Mouse (Mus musculus) midbrain, postnatal 0 days (tissue): Measurements from ENCODE around the gene Fbxo9. TPM values are rescaled to one million over a fixed set of nuclear protein-coding genes. Genes with fewer than 3 reads are reported as not detected.
A peak's percentile ranks its signal among the peaks of the same experiment; 100 is the strongest.

Source experiments
- ATAC-seq: fragments of 200-750 bp; cut with Nextera tagmentation; 2 replicates; pipeline ENCODE4 v1.8.0; 2017; ENCODE audit warnings: moderate number of reproducible peaks, mild to moderate bottlenecking, moderate TSS enrichment, moderate library complexity; ENCODE audit not compliant: low FRiP score
- DNase-seq: peaks from one replicate; pipeline ENCODE4 v3.0.0-alpha.2; 2015; ENCODE audit warnings: low spot score
- H3K27ac ChIP-seq: fragments of 300-500 bp; sonication (generic); 2 replicates; pipeline ENCODE4 v1.5.1; 2014; ENCODE audit warnings: low read depth, mild to moderate bottlenecking, low read length, mixed read lengths
- H3K27me3 ChIP-seq: fragments of 300-500 bp; sonication (generic); 2 replicates; pipeline ENCODE4 v1.6.1; 2014; ENCODE audit warnings: low read length, control low read depth, mixed read lengths; ENCODE audit not compliant: insufficient read depth
- H3K36me3 ChIP-seq: fragments of 300-500 bp; sonication (generic); 2 replicates; pipeline ENCODE4 v1.6.1; 2014; ENCODE audit warnings: low read length, control low read depth, mixed read lengths; ENCODE audit not compliant: insufficient read depth
- H3K4me1 ChIP-seq: fragments of 300-500 bp; sonication (generic); 2 replicates; pipeline ENCODE4 v1.6.1; 2014; ENCODE audit warnings: mild to moderate bottlenecking, control low read depth, antibody characterized with exemption, low read length, mixed read lengths; ENCODE audit not compliant: insufficient read depth
- H3K4me2 ChIP-seq: fragments of 300-500 bp; sonication (generic); 2 replicates; pipeline ENCODE4 v1.6.1; 2014; ENCODE audit warnings: low read depth, mild to moderate bottlenecking, low read length, mixed read lengths; ENCODE audit not compliant: poor library complexity, severe bottlenecking
- H3K4me3 ChIP-seq: fragments of 300-500 bp; sonication (generic); 2 replicates; pipeline ENCODE4 v1.5.1; 2014; ENCODE audit warnings: low read depth, mild to moderate bottlenecking, low read length, moderate library complexity
- H3K9ac ChIP-seq: fragments of 300-500 bp; sonication (generic); replicated peaks from 2 replicates; pipeline ENCODE4 v1.6.1; 2014; ENCODE audit warnings: mild to moderate bottlenecking, low read length, moderate library complexity, mixed read lengths; ENCODE audit not compliant: poor library complexity, severe bottlenecking
- H3K9me3 ChIP-seq: fragments of 300-500 bp; sonication (generic); 2 replicates; pipeline ENCODE4 v1.6.1; 2016; ENCODE audit warnings: low read length, control low read depth
- CTCF ChIP-seq: IDR thresholded peaks from 2 replicates; pipeline ENCODE4 v1.5.1; 2016; ENCODE audit warnings: antibody characterized with exemption, mild to moderate bottlenecking
- WGBS: fragments of 180-500 bp; shearing (Covaris S2); extraction: QIAGEN DNeasy Blood & Tissue Kit; methylation state at CpG from one replicate; pipeline ENCODE4 v1.1.7; 2014; 5-methylcytosine and 5-hydroxymethylcytosine counted together
- polyA plus RNA-seq: library from polyadenylated mRNA; unstranded; fragments of >200 nt; fragmentation: Nextera tagmentation; extraction: Ambion mirVana; gene quantifications from 2 replicates; pipeline ENCODE4 v1.2.1, GENCODE M21; 2015
- total RNA-seq: library from RNA; depleted of rRNA; stranded (reverse); fragments of >200 nt; gene quantifications from 2 replicates; pipeline ENCODE4 v1.2.3, GENCODE M21; 2014

The Fbxo9 gene
- total and polyA plus RNA-seq, 2 experiments from 2014 or later = 84.8 to 115 TPM

DNA sequence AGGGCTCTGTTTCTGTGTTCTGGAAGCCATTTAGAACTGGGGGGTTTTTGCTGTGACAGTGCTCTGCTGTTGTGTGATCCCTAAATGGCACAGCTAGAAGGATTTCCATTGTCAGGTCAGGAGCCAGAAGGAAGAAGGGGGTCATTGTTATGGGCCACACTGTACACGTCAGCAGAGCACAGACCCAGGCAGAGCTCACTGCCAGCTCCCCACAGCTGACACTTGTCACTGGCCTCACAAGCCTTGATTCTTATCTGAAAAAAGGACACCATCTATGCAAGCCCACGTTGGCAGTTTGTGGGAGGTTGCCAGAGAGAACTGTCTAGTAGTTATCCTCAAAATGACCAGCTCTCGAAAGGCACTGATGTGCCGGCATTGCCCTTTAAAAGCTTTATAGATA, 37.2 kb upstream of the Fbxo9 start:
- Histone ChIP-seq H3K9ac (no peak overlapping the region), H3K27ac (0 out of 2 replicates have a peak overlapping the region, but pooled peaks have one; percentile 8), H3K4me2 (no peak overlapping the region), H3K36me3 (peaks cover 30% of the 10 kb centered on the region), H3K27me3 (no peaks in the 10 kb centered on the region), H3K4me3 (no peak overlapping the region), H3K4me1 (no peaks in the 10 kb centered on the region), H3K9me3 (no peaks in the 10 kb centered on the region; the same call in 1 of the 2 replicates)
- peak; percentile 65; the same call in 1 of the 2 replicates for ATAC-seq
- no peak for TF ChIP-seq CTCF
- DNase-seq = peak; percentile 25
- WGBS = 62% methylated on average over 4 of the region's 4 CpGs

DNA sequence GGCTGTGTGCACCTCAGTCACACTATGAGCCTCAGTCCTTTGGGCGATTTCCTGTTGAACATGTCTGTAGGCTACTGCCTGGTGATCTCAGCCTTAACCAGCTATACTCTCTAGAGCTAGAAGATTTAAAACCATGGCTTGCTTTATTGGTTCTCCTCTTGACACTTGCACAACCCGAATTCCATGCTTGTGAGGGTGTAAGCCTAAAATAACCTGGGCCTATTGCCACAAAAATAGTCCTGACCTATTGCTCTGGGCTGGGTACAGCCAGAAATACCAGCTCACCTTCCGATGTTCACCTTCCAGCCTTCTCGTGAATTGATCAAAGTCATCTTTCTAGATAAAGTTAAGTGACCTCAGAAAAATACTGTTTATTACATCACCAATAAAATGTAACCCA, 30.6 kb upstream of the Fbxo9 start:
- 92% methylated on average over 4 of the region's 4 CpGs for WGBS
- DNase-seq (no peak), ATAC-seq (no peak)
- Histone ChIP-seq H3K36me3 (peaks cover 27% of the 10 kb centered on the region), H3K4me1 (no peaks in the 10 kb centered on the region), H3K4me3 (no peak overlapping the region), H3K4me2 (no peak overlapping the region), H3K27ac (no peak overlapping the region), H3K9me3 (no peaks in the 10 kb centered on the region; the same call in 1 of the 2 replicates), H3K9ac (no peak overlapping the region), H3K27me3 (no peaks in the 10 kb centered on the region)
- TF ChIP-seq CTCF = no peak

DNA sequence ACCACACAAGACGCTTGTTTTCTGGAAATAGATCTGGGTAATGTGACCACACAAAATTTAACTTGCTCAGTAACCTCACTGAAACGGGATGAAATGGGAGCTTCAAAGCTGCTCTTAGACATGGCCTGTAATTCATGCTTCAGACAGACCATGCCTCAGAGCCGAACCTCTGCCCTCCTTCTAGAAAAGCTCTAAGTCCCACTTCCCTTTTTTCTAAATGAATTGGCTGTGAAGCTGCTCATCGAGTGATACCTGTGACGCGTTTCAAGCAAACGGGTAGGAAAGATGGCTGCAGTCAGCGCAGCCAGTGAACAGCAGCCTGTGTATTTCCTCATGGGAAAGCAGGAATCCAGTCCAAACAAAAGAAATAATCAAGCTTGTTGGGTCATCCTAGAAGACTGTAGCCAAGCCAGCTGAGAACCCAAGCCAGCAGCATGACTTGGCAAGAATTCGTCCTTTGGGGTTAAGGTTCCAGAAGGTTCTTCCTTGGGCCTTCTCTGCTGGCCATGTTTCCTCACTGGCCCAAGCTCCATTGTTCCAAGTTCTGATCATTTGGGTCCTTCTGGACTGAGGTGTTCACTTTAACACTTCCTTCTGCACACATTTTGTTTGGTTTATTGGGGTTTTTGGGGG, 29.3 kb upstream of the Fbxo9 start:
- no peak overlapping the region for H3K27ac ChIP-seq
- no peak for TF ChIP-seq CTCF
- no peaks in the 10 kb centered on the region; the same call in 1 of the 2 replicates for H3K9me3 ChIP-seq
- no peak for DNase-seq
- H3K4me3 ChIP-seq = no peak overlapping the region
- peaks cover 30% of the 10 kb centered on the region for H3K36me3 ChIP-seq
- H3K27me3 ChIP-seq = no peaks in the 10 kb centered on the region
- no peaks in the 10 kb centered on the region for H3K4me1 ChIP-seq
- ATAC-seq = no peak
- 93% methylated on average over 9 of the region's 9 CpGs for WGBS
- H3K9ac ChIP-seq = no peak overlapping the region
- H3K4me2 ChIP-seq = no peak overlapping the region

DNA sequence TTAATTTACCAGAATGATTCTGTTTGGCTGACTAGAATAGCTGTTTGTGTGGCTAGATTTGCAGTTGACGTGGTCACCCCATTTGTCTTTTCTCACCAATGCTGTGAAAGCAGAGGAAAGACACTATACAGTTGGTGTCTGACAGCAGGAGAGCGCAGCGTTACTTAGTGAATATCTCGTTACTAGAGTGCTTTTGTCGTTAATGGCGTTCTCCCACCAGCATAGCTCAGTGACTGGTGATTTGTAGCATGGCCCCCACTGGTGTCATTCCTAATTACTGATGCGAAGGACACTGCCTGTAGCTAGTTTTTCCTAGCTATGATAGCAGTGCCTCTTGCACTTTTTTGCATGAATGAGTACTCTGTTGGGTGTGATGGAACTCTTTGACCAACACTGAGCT, 26.8 kb upstream of the Fbxo9 start:
- no peak for DNase-seq
- TF ChIP-seq CTCF = no peak
- ATAC-seq = no peak
- Histone ChIP-seq H3K4me2 (no peak overlapping the region), H3K27me3 (no peaks in the 10 kb centered on the region), H3K9ac (no peak overlapping the region), H3K9me3 (no peaks in the 10 kb centered on the region), H3K27ac (no peak overlapping the region), H3K4me3 (no peak overlapping the region), H3K4me1 (no peaks in the 10 kb centered on the region), H3K36me3 (peaks cover 31% of the 10 kb centered on the region)
- WGBS = 61% methylated on average over 7 of the region's 7 CpGs

DNA sequence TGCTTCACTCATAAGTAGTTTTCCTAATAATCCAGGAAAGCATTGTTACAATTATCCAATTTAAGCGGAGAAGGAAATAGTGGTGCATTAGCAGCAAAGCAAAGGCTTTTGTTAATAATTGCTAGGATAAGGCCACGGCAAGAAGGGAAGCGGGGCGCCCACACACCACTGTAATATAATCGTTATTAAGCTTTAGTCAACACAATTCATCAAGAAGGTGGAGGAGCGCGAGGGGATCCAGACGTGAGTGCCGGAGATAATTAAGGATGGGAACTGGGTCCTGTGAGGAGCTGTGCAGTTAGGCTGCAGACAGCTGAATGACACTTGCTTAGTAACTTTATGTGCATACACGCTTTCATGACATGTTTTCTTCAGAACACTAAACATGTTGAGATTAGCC, 17.8 kb upstream of the Fbxo9 start:
- H3K9ac ChIP-seq = no peak overlapping the region
- no peak overlapping the region for H3K27ac ChIP-seq
- H3K4me1 ChIP-seq = no peaks in the 10 kb centered on the region
- H3K27me3 ChIP-seq = no peaks in the 10 kb centered on the region
- H3K4me2 ChIP-seq = no peak overlapping the region
- ATAC-seq (no peak), DNase-seq (no peak)
- no peaks in the 10 kb centered on the region; the same call in 1 of the 2 replicates for H3K36me3 ChIP-seq
- no peak for TF ChIP-seq CTCF
- H3K9me3 ChIP-seq = no peaks in the 10 kb centered on the region
- H3K4me3 ChIP-seq = no peak overlapping the region
- 63% methylated on average over 10 of the region's 10 CpGs for WGBS

DNA sequence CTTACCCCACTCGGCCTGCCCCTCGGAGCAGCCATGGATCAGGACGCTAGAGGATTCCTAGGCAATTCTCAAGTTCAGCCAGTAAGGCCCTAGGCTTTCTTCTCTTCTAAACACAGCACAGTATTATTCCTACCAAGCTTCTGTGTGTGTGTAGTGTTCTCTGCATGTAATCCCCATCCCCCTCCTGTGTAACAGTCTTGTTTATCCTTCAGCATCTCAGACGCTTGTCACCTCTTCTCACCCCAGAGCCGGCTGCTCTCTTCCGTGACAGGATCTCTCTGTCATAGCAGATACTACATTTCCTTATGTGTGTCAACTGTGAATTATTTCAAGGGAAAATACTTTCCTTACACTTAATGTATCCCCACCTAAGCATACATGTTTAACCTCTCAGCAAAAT, 17.1 kb upstream of the Fbxo9 start:
- ATAC-seq = peak; percentile 64
- no peaks in the 10 kb centered on the region for H3K9me3 ChIP-seq
- no peaks in the 10 kb centered on the region for H3K4me1 ChIP-seq
- H3K27me3 ChIP-seq = no peaks in the 10 kb centered on the region
- H3K36me3 ChIP-seq = no peaks in the 10 kb centered on the region
- peak overlapping the region; percentile 6; the same call in 1 of the 2 replicates for H3K4me2 ChIP-seq
- H3K27ac ChIP-seq = no peak overlapping the region; the same call in 1 of the 2 replicates
- 49% methylated on average over 6 of the region's 6 CpGs for WGBS
- DNase-seq = no peak
- no peak for TF ChIP-seq CTCF
- no peak overlapping the region for H3K4me3 ChIP-seq
- 0 out of 2 replicates have a peak overlapping the region, but pooled peaks have one; percentile 19 for H3K9ac ChIP-seq
